Mouse (Mus musculus): ENCODE measurements around the gene Psors1c2.
"Not testable (repeated sequence)": the region's sequence is repeated elsewhere in the genome, so short reads cannot be mapped to it uniquely, and the experiment has no call there.

Psors1c2 gene

GRCm38 (mm10) chr17:35532901-35533300 is at the start of gene Psors1c2:
Gene Psors1c2, plus strand, starts transcription at chr17:35533201.
- no peak for DNase-seq (ENCODE audit: extremely low spot score)

GRCm38 (mm10) chr17:35484066-35484465 is 48.9 kb upstream of the Psors1c2 start:
- DNase-seq (ENCODE audit: extremely low spot score) = peak; percentile 51

- DNase-seq (ENCODE audit: extremely low spot score) = no peak
Measured at GRCm38 (mm10) chr17:35485702-35486101, 47.3 kb upstream of the Psors1c2 start.

- DNase-seq (ENCODE audit: extremely low spot score) = no peak
Measured at GRCm38 (mm10) chr17:35486726-35487125, 46.3 kb upstream of the Psors1c2 start.

- DNase-seq (ENCODE audit: extremely low spot score) = no peak
Measured at GRCm38 (mm10) chr17:35488041-35488440, 45.0 kb upstream of the Psors1c2 start.

- no peak for DNase-seq (ENCODE audit: extremely low spot score)
Measured at GRCm38 (mm10) chr17:35490320-35490719, 42.7 kb upstream of the Psors1c2 start.

GRCm38 (mm10) chr17:35497124-35497523 is 35.9 kb upstream of the Psors1c2 start:
- no peak for DNase-seq (ENCODE audit: extremely low spot score)

- DNase-seq (ENCODE audit: extremely low spot score) = no peak
Measured at GRCm38 (mm10) chr17:35502226-35502625, 30.8 kb upstream of the Psors1c2 start.

GRCm38 (mm10) chr17:35502762-35503161 is 30.2 kb upstream of the Psors1c2 start:
- no peak for DNase-seq (ENCODE audit: extremely low spot score)

- no peak for DNase-seq (ENCODE audit: extremely low spot score)
Measured at GRCm38 (mm10) chr17:35503849-35504248, 29.2 kb upstream of the Psors1c2 start.

GRCm38 (mm10) chr17:35504628-35505481 is 28.1 kb upstream of the Psors1c2 start:
- no peak for DNase-seq (ENCODE audit: extremely low spot score)

- DNase-seq (ENCODE audit: extremely low spot score) = no peak
Measured at GRCm38 (mm10) chr17:35505776-35506175, 27.2 kb upstream of the Psors1c2 start, which contains the start of gene Pou5f1. Gene Pou5f1, plus strand, starts transcription at chr17:35506018.

GRCm38 (mm10) chr17:35506881-35507280 is 26.1 kb upstream of the Psors1c2 start:
- no peak for DNase-seq (ENCODE audit: extremely low spot score)

GRCm38 (mm10) chr17:35507556-35508260 is 25.3 kb upstream of the Psors1c2 start:
- no peak for DNase-seq (ENCODE audit: extremely low spot score)

- not testable (repeated sequence) for DNase-seq (ENCODE audit: extremely low spot score)
Measured at GRCm38 (mm10) chr17:35508279-35508678, 24.7 kb upstream of the Psors1c2 start.

- DNase-seq (ENCODE audit: extremely low spot score) = no peak
Measured at GRCm38 (mm10) chr17:35509284-35509683, 23.7 kb upstream of the Psors1c2 start.

GRCm38 (mm10) chr17:35512916-35513626 is 19.9 kb upstream of the Psors1c2 start:
- DNase-seq (ENCODE audit: extremely low spot score) = no peak

- peak; percentile 72 for DNase-seq (ENCODE audit: extremely low spot score)
Measured at GRCm38 (mm10) chr17:35513886-35514285, 19.1 kb upstream of the Psors1c2 start.

- peak; percentile 59 for DNase-seq (ENCODE audit: extremely low spot score)
Measured at GRCm38 (mm10) chr17:35514756-35515155, 18.2 kb upstream of the Psors1c2 start.

GRCm38 (mm10) chr17:35515911-35516640 is 16.9 kb upstream of the Psors1c2 start:
- DNase-seq (ENCODE audit: extremely low spot score) = peak; percentile 46

All from embryo, embryonic 9.5 days (tissue).